Mouse (Mus musculus): Measurements from ENCODE around the gene Fam192a. TPM values are rescaled to one million over a fixed set of nuclear protein-coding genes. Genes with fewer than 3 reads are reported as not detected.

The Fam192a gene
- polyA plus RNA-seq (2012; rRNA removed): 16.9 and 19.1 TPM in 2 replicates

DNA sequence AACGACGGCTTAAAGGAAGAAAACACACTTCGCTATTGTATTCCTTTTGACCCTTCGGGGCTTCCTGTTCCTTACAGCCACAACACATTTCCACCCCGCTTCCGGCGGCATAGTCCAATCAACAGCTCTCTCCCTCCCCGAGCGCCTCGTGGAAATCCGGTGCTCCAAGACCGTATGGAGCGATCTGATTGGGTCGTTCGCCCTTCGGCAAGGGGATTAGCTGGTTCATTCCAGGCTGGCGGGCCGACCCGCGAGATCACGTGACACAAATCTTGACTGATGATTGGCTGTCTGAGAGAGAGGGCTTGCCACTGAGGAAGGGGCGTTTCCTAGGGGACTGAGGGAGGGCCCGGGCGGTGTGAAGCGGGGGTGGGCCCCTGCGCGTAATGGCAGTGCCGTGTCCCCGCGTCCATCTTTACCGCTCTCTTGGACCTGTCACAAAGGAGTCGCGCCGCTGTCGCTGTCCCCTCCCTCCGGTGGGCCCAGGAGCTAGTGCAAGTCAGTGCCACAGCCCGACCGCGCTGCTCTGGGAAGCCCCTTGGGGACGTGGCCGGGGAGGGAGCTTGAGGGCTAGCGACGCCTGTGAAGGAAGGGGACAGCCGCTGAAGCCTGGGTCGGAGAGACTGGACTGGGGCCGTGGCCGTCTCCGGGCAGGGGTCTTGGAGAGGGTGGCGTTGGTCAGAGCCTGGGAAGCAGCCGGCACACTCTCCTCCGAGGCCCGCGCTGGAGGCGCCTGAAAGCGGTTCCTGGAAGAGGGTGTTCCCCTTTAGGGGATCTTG, at the start of gene Fam192a, which contains the start of gene Rspry1:
Gene Fam192a (minus strand): TSS at position 391 of the 779 bp plus-strand sequence.
Gene Rspry1 (plus strand): TSS at position 331 of the 779 bp plus-strand sequence.
- DNase-seq (ENCODE audit: low read depth): peak; percentile 94

GRCm38 (mm10) chr8:94649496-94649895, 47.7 kb upstream of the Fam192a start:
- no peak for DNase-seq (ENCODE audit: low read depth)

GRCm38 (mm10) chr8:94646165-94646564, 44.4 kb upstream of the Fam192a start:
- no peak for DNase-seq (ENCODE audit: low read depth)

GRCm38 (mm10) chr8:94645202-94645601, 43.4 kb upstream of the Fam192a start:
- no peak for DNase-seq (ENCODE audit: low read depth)

DNA sequence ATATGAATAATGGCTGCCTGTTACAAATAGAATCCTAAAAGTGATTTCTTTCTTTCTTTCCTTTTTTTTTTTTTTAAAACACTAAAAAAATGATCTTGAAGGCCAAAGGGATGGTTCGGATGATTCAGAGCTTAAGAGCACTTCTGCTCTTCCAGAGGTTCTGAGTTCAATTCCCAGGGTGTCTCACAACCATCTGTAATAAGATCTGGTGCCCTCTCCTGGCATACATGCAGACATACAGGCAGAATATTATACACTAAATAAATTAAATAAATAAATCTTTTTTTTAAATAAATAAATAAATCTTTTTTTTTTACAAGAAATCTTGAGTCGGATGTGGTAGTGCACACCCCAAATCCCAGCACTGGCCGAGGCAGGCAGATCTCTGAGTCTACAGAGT, 40.1 kb upstream of the Fam192a start:
- no peak for DNase-seq (ENCODE audit: low read depth)

GRCm38 (mm10) chr8:94641183-94641582, 39.4 kb upstream of the Fam192a start:
- no peak for DNase-seq (ENCODE audit: low read depth)

DNA sequence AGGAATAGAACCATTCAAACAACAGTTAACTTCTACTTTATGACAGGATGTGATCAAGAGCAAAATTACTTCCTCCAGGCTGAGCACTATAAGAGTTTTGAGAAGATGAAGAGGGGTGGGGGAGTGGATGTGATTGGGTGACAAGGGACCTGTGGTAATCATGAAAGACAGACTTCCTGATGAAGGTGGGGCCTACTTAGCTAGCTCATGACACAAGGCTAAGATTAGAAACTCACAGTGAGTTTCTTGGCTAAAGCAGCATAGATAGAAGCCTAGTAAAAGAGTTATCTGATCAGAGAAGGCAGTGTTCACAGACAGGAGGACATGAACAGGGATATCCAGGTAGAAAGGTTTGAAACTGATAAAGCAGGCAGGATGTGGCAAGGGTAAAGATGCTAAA, 32.4 kb upstream of the Fam192a start:
- DNase-seq (ENCODE audit: low read depth): no peak

DNA sequence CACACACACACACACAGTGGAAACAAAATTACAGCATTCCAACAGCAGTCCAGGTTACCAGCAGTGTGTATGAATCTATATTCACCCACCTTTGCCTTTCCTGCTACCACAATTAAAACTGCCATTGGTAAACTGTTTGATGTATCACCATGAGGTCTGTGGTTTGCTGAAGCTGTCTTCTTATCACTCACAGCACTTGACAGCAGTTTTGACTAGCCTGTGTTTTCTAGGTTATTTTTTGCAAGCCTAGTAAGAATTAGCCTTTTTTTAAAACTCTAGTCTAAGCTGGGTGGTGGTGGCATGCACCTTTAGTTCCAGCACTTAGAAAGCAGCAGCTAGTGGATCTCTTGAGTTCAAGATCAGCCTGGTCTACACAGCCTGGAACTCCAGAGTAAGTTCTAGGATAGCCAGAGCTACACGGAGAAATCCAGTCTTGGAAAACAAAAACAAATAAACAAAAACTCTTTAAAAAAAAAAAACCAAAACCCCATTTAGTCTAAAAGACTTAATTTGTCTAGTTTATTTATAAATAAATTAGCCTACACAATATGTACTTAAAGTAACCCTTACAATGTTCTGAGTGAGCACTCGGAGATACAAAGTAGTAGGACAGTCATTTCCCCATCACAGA, 31.9 kb upstream of the Fam192a start:
- DNase-seq (ENCODE audit: low read depth): no peak

- DNase-seq (ENCODE audit: low read depth): no peak
Measured at GRCm38 (mm10) chr8:94624885-94625284, 23.1 kb upstream of the Fam192a start.

DNA sequence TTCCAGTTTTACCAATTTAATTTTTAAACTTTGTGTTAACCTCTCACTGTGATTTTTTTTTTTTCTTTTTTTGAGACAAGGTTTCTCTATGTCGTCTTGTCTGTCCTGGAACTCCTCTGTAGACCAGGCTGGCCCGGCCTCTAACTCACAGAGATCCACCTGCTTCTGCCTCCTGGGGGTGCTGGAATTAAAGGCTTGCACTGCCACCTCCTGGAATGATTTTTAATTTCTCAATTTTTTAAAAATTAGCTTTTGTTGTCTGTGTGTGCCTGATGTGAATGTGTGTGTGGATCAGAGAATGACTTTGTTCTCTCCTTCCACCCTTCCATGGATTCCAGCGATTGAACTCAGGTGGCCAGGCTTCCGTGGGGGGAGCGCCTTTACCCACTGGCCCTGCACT, 5.3 kb upstream of the Fam192a start:
- DNase-seq (ENCODE audit: low read depth): no peak

DNA sequence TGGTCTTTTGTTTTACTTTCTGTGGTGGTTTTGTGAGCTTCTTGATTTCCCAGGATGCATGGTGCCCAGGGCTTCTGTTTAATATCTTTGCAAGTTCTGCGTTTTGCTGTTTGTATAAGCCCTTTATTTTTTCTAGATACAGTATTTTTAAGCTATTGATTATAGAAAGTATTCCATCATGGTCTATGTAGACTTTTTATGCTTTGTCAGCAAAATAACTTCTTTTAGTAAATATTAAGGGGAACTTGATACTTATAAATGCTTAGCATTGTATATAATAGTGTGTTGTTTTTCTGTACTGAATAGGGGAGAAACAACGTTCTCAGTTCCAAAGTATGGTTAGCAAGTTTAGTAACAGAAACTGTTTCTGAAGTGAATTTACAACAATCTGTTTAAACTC, 2.2 kb upstream of the Fam192a start:
- no peak for DNase-seq (ENCODE audit: low read depth)

- no peak for DNase-seq (ENCODE audit: low read depth)
Measured at GRCm38 (mm10) chr8:94602471-94603131, 804 bp upstream of the Fam192a start.

DNA sequence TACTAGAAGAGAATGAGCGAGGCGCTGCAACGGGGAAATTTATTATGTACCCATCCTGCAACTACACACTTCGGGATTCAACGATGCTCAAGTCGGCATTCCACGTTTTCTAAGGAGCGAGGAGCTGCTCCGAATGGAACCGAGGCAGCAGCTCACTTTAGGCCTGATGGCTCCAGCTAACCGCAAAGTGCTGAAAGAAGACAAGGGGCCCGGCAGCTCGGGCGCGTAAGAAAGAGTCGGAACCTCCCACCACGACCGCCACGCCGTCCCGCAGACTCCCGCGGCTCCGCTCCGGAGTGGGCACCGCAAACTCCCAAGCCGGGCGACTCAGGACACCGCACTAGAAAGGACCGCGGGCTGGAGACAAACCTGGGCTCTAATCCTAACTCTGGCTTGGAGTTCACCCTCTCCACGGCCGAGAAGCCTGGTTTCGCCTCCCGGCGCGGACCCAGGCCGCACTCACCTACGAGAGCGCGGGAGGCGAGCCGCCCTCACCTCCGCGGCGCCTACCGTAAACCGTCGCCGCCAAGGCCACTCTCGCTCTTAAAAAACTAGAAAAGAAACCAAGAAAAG, 677 bp downstream of the Fam192a start:
- no peak for DNase-seq (ENCODE audit: low read depth)

GRCm38 (mm10) chr8:94600478-94600877, 1.3 kb downstream of the Fam192a start:
- DNase-seq (ENCODE audit: low read depth): peak; percentile 54

- no peak for DNase-seq (ENCODE audit: low read depth)
Measured at GRCm38 (mm10) chr8:94594211-94594610, 7.6 kb downstream of the Fam192a start.

DNA sequence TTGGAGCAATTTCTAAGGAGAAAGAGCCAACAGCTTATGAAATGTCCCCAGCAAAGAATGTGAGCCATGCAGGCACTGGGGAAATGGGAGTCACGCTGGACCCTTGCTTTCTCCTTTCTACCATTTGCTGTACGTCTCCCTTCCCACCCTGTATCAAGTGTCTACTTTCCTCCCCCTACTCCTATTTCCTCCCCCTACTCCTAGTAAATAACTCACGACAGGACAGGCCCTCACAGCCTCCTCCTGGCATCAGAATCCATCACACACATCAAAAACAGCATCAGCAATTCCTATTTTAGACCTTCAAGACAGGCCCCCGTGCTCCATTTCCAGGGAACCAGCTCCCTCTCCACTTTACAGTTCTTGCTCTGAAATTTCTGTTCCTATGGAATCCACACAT, 10.1 kb downstream of the Fam192a start:
- no peak for DNase-seq (ENCODE audit: low read depth)

DNA sequence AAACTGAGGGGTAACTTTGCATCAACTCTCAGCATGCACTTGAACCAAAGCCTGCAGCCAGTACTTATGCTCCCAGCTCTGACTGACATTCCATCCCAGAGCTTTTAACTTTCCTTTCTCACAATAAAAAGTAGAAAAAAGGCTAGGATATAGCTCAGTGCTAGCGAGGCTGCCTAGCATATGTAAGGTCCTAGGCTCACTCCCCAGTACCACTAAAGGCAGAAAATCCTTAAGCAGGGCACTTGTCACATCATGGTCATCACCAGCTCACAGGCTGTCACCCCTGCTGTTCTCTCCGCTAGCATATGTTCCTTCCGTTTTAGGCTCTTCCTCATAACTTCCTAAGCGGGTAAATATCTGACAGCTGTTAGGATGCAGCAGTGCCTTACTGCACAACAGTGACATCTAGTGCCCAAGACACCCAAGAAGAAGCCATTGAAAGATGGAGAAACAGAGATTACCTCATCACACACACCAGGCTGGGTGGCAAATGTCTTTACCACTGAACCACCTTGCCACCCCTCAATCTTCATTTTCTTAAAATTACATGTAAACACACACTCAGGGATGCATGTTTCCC, 17.5 kb downstream of the Fam192a start:
- no peak for DNase-seq (ENCODE audit: low read depth)

- no peak for DNase-seq (ENCODE audit: low read depth)
Measured at GRCm38 (mm10) chr8:94582569-94582968, 19.2 kb downstream of the Fam192a start.

DNA sequence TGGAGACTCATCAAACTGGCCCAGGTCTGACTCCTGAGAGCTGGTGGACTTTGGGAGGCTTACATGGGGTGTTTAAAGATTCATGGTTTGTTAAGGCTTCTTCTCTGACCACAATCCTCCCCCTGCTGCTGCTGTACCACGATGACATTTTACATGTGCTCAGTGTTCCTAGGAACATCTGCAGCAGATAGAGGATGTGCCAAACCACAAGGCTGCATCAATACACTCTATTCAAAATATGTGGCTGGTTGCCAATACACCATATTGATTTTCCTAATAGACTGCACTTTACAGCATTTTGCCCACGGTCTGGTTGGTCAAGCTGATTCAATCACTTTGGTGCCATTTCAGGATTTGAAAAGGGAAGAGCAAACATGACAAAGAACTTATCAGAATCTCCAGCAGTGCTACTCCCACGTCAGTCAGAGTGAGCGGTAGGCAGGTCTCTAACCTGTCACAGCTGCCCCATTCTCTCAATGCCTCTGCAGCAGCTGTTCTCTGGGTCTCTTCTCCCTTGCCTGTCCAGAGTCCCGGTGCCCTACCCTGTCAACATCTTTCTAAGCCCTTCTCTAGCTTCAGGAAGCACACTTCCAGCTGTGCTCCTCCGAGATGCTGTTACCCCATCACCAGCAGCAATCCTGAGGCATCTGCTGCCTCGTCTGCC, 19.8 kb downstream of the Fam192a start:
- DNase-seq (ENCODE audit: low read depth): no peak

DNA sequence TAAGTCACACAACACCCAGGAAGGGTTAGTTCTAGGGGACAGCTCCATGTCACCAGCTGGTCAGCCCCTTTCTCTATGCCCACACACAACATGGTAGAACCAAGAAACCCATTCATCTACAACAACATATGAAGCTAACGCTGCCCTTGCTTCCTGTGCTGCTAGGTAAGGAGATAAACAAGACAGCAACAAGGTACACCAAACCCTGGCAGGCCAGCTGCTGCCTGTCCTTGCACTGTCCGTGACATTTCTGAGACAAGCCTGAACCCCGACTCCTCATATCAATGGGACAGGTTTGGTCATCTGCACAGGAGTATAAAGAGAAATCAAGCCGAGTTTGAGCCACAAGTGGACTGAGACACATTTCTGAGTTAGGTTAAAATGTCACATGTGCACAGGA, 26.6 kb downstream of the Fam192a start:
- no peak for DNase-seq (ENCODE audit: low read depth)

GRCm38 (mm10) chr8:94574159-94574907, 27.5 kb downstream of the Fam192a start:
- no peak for DNase-seq (ENCODE audit: low read depth)
